Mouse (Mus musculus) lung, postnatal 25 days (tissue): ENCODE data around the gene Ginm1.
"Not testable (repeated sequence)": the region's sequence is repeated elsewhere in the genome, so short reads cannot be mapped to it uniquely, and the experiment has no call there.

ENCODE experiments used
- DNase-seq: peaks from one replicate; pipeline ENCODE4 v3.0.0; 2022; ENCODE audit warnings: low spot score

Gene Ginm1

GRCm38 (mm10) chr10:7809937-7810336, 17.3 kb upstream of the Ginm1 start:
- DNase-seq = peak; percentile 66

- no peak for DNase-seq
These were observed 10.0 kb upstream of the Ginm1 start for GRCm38 (mm10) chr10:7802519-7803140.

GRCm38 (mm10) chr10:7801258-7801657, 8.6 kb upstream of the Ginm1 start:
- no peak for DNase-seq

- DNase-seq = no peak
These were observed 322 bp downstream of the Ginm1 start for GRCm38 (mm10) chr10:7792254-7792750.

- DNase-seq = no peak
These were observed 5.3 kb downstream of the Ginm1 start for GRCm38 (mm10) chr10:7787319-7787718.

- no peak for DNase-seq
These were observed 11.4 kb downstream of the Ginm1 start for GRCm38 (mm10) chr10:7781214-7781613.

- DNase-seq = peak; percentile 89
These were observed 12.1 kb downstream of the Ginm1 start for GRCm38 (mm10) chr10:7780238-7781176.

GRCm38 (mm10) chr10:7779751-7780237, 12.8 kb downstream of the Ginm1 start:
- no peak for DNase-seq

GRCm38 (mm10) chr10:7778361-7778760, 14.3 kb downstream of the Ginm1 start:
- DNase-seq = no peak

GRCm38 (mm10) chr10:7775421-7775820, 17.2 kb downstream of the Ginm1 start:
- no peak for DNase-seq

- no peak for DNase-seq
These were observed 19.9 kb downstream of the Ginm1 start for GRCm38 (mm10) chr10:7772769-7773168.

GRCm38 (mm10) chr10:7772346-7772745, 20.3 kb downstream of the Ginm1 start:
- DNase-seq = no peak

- DNase-seq = no peak
These were observed 35.1 kb downstream of the Ginm1 start for GRCm38 (mm10) chr10:7757544-7757943.

- no peak for DNase-seq
These were observed 43.9 kb downstream of the Ginm1 start for GRCm38 (mm10) chr10:7748752-7749151.

GRCm38 (mm10) chr10:7745528-7745927, 47.1 kb downstream of the Ginm1 start:
- DNase-seq = not testable (repeated sequence)

- no peak for DNase-seq
These were observed 54.7 kb downstream of the Ginm1 start for GRCm38 (mm10) chr10:7737914-7738313.

GRCm38 (mm10) chr10:7737122-7737521, 55.5 kb downstream of the Ginm1 start:
- DNase-seq = peak; percentile 32

GRCm38 (mm10) chr10:7731582-7731981, 61.0 kb downstream of the Ginm1 start:
- DNase-seq = no peak

GRCm38 (mm10) chr10:7727011-7727410, 65.6 kb downstream of the Ginm1 start:
- no peak for DNase-seq

- DNase-seq = no peak
These were observed 66.2 kb downstream of the Ginm1 start for GRCm38 (mm10) chr10:7726501-7726812.

- DNase-seq = peak; percentile 94
These were observed 66.7 kb downstream of the Ginm1 start, which contains the start of gene Katna1 for GRCm38 (mm10) chr10:7725751-7726500. TSS of gene Katna1 (plus strand) at chr10:7726000.
